Mouse (Mus musculus): ENCODE measurements around the gene M1ap. TPM values are rescaled to one million over a fixed set of nuclear protein-coding genes. Genes with fewer than 3 reads are reported as not detected.

Gene M1ap
- polyA plus RNA-seq (2014; fragmentation: Illumina TruSeq; extraction: RNeasy Lipid Tissue Mini Kit (QIAGEN cat#74804); ENCODE audit: low read depth, low replicate concordance): 4.6 TPM

GRCm38 (mm10) chr6:82946651-82947050, at the start of gene M1ap:
TSS of gene M1ap (plus strand) at chr6:82946902.

DNA sequence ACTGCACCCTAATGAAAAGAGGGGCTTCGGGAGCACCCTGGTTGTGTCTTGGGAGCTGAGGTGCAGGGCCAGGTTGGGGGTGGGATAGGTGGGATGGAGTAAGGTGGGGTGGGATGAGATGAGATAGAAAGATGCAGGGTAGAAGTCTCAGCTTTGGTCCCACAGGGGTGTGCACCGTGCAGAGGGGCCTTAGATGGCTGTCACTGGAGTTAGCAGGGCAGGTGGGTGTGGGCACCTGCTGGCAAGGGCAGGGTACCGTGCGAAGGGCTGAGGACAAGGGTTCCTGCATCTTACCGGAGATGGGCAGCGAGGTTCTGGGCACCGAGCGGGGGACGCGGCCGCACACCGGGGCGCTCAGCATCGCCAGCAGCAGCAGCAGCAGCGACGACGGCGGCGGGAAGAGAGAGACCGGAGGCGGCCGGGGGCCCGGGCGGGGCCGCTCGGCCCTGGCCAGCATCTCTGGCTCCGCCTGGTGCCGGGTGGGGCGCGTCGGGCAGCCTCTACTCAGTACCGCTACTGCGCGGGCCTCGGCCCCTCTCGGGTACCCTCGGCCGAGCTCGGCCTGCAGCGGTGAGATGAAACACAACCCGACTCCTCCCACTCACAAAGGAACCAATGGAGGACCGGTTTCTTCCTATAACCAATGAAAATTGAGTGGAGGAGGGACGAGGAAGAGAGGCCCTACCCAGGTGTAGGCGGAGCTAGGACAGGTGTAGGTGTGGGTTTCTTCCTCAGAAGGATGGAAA, 7.4 kb upstream of the M1ap start, which contains the start of gene Sema4f:
Gene Sema4f, minus strand, starts transcription at position 603 of the 746 bp plus-strand sequence.

GRCm38 (mm10) chr6:83033249-83034185, 86.8 kb downstream of the M1ap start, which contains the start of the genes Dok1 and Loxl3:
TSS of gene Dok1 (minus strand) at chr6:83033471.
TSS of gene Loxl3 (plus strand) at chr6:83034173.

GRCm38 (mm10) chr6:83054074-83054851, 107.6 kb downstream of the M1ap start, which contains the start of gene Aup1:
TSS of gene Aup1 (plus strand) at chr6:83054521.

GRCm38 (mm10) chr6:83054871-83055431, 108.2 kb downstream of the M1ap start, which contains the start of gene Htra2:
TSS of gene Htra2 (minus strand) at chr6:83055273.

GRCm38 (mm10) chr6:83057790-83058189, 111.1 kb downstream of the M1ap start, which contains the start of gene Dqx1:
TSS of gene Dqx1 (plus strand) at chr6:83057844.

DNA sequence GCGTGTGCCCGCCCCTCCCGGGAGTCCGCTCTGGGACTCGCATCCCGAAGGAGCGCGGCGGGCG, 123.4 kb downstream of the M1ap start, which contains the start of gene Tlx2:
Gene Tlx2, minus strand, starts transcription at position 47 of the 64 bp plus-strand sequence.

GRCm38 (mm10) chr6:83077630-83078323, 131.1 kb downstream of the M1ap start, which contains the start of gene Pcgf1:
TSS of gene Pcgf1 (plus strand) at chr6:83077869.

Other genes with a start within 250 kb of the M1ap start
- gene Pole4, start 241.5 kb upstream of the M1ap start, polyA plus RNA-seq (2014; fragmentation: Illumina TruSeq; extraction: RNeasy Lipid Tissue Mini Kit (QIAGEN cat#74804); ENCODE audit: low read depth, low replicate concordance): 56.5 TPM
- 74.2 TPM for gene Hk2, start 172.4 kb upstream of the M1ap start, polyA plus RNA-seq (2014; fragmentation: Illumina TruSeq; extraction: RNeasy Lipid Tissue Mini Kit (QIAGEN cat#74804); ENCODE audit: low read depth, low replicate concordance)
- gene Sema4f, start 7.1 kb upstream of the M1ap start, polyA plus RNA-seq (2014; fragmentation: Illumina TruSeq; extraction: RNeasy Lipid Tissue Mini Kit (QIAGEN cat#74804); ENCODE audit: low read depth, low replicate concordance): 0.48 TPM
- gene Dok1, start 86.6 kb downstream of the M1ap start, polyA plus RNA-seq (2014; fragmentation: Illumina TruSeq; extraction: RNeasy Lipid Tissue Mini Kit (QIAGEN cat#74804); ENCODE audit: low read depth, low replicate concordance): 25.7 TPM
- 11.2 TPM for gene Loxl3, start 87.3 kb downstream of the M1ap start, polyA plus RNA-seq (2014; fragmentation: Illumina TruSeq; extraction: RNeasy Lipid Tissue Mini Kit (QIAGEN cat#74804); ENCODE audit: low read depth, low replicate concordance)
- 147 TPM for gene Aup1, start 107.6 kb downstream of the M1ap start, polyA plus RNA-seq (2014; fragmentation: Illumina TruSeq; extraction: RNeasy Lipid Tissue Mini Kit (QIAGEN cat#74804); ENCODE audit: low read depth, low replicate concordance)
- 32.7 TPM for gene Htra2, start 108.4 kb downstream of the M1ap start, polyA plus RNA-seq (2014; fragmentation: Illumina TruSeq; extraction: RNeasy Lipid Tissue Mini Kit (QIAGEN cat#74804); ENCODE audit: low read depth, low replicate concordance)
- gene Dqx1, start 110.9 kb downstream of the M1ap start, polyA plus RNA-seq (2014; fragmentation: Illumina TruSeq; extraction: RNeasy Lipid Tissue Mini Kit (QIAGEN cat#74804); ENCODE audit: low read depth, low replicate concordance): 1.6 TPM
- gene Tlx2, start 123.4 kb downstream of the M1ap start, polyA plus RNA-seq (2014; fragmentation: Illumina TruSeq; extraction: RNeasy Lipid Tissue Mini Kit (QIAGEN cat#74804); ENCODE audit: low read depth, low replicate concordance): not detected
- 14.9 TPM for gene Pcgf1, start 131.0 kb downstream of the M1ap start, polyA plus RNA-seq (2014; fragmentation: Illumina TruSeq; extraction: RNeasy Lipid Tissue Mini Kit (QIAGEN cat#74804); ENCODE audit: low read depth, low replicate concordance)
- gene Lbx2, start 139.5 kb downstream of the M1ap start, polyA plus RNA-seq (2014; fragmentation: Illumina TruSeq; extraction: RNeasy Lipid Tissue Mini Kit (QIAGEN cat#74804); ENCODE audit: low read depth, low replicate concordance): 1.5 TPM
- 3.6 TPM for gene Ccdc142, start 154.7 kb downstream of the M1ap start, polyA plus RNA-seq (2014; fragmentation: Illumina TruSeq; extraction: RNeasy Lipid Tissue Mini Kit (QIAGEN cat#74804); ENCODE audit: low read depth, low replicate concordance)
- 3.8 TPM for gene Gm42688, start 154.7 kb downstream of the M1ap start, polyA plus RNA-seq (2014; fragmentation: Illumina TruSeq; extraction: RNeasy Lipid Tissue Mini Kit (QIAGEN cat#74804); ENCODE audit: low read depth, low replicate concordance)
- 73.1 TPM for gene Mrpl53, start 162.1 kb downstream of the M1ap start, polyA plus RNA-seq (2014; fragmentation: Illumina TruSeq; extraction: RNeasy Lipid Tissue Mini Kit (QIAGEN cat#74804); ENCODE audit: low read depth, low replicate concordance)
- 34.0 TPM for gene Mogs, start 168.6 kb downstream of the M1ap start, polyA plus RNA-seq (2014; fragmentation: Illumina TruSeq; extraction: RNeasy Lipid Tissue Mini Kit (QIAGEN cat#74804); ENCODE audit: low read depth, low replicate concordance)
- gene Wbp1, start 174.7 kb downstream of the M1ap start, polyA plus RNA-seq (2014; fragmentation: Illumina TruSeq; extraction: RNeasy Lipid Tissue Mini Kit (QIAGEN cat#74804); ENCODE audit: low read depth, low replicate concordance): 99.3 TPM
- 26.8 TPM for gene Ino80b, start 178.5 kb downstream of the M1ap start, polyA plus RNA-seq (2014; fragmentation: Illumina TruSeq; extraction: RNeasy Lipid Tissue Mini Kit (QIAGEN cat#74804); ENCODE audit: low read depth, low replicate concordance)
- gene Rtkn, start 188.6 kb downstream of the M1ap start, polyA plus RNA-seq (2014; fragmentation: Illumina TruSeq; extraction: RNeasy Lipid Tissue Mini Kit (QIAGEN cat#74804); ENCODE audit: low read depth, low replicate concordance): 21.8 TPM
- gene Wdr54, start 209.5 kb downstream of the M1ap start, polyA plus RNA-seq (2014; fragmentation: Illumina TruSeq; extraction: RNeasy Lipid Tissue Mini Kit (QIAGEN cat#74804); ENCODE audit: low read depth, low replicate concordance): 3.0 TPM
- gene 1700003E16Rik, start 209.5 kb downstream of the M1ap start, polyA plus RNA-seq (2014; fragmentation: Illumina TruSeq; extraction: RNeasy Lipid Tissue Mini Kit (QIAGEN cat#74804); ENCODE audit: low read depth, low replicate concordance): 14.5 TPM
- 74.4 TPM for gene Dctn1, start 219.0 kb downstream of the M1ap start, polyA plus RNA-seq (2014; fragmentation: Illumina TruSeq; extraction: RNeasy Lipid Tissue Mini Kit (QIAGEN cat#74804); ENCODE audit: low read depth, low replicate concordance)